Mouse (Mus musculus): ENCODE results near the gene Fam71e2.
A peak's percentile ranks its signal among the peaks of the same experiment; 100 is the strongest.

DNA sequence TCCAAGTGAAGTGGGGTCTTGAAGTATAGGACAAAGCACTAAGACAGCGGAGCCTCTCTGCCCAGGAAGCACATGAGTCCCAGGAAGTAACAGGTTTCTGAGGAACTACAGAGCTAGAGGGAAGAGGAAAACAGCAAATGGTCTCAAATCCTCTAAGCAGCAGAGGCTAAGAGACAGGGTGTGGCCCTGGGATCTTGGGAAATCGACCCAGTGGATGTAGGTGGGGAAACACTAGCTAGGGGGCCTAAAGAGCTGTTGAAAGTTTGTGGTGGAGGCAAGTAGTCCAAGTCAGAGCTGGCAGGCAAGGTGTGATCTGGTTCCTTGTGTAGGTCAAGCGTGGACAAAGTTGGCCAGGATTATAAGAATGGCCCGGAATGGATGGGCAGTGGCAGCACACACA is 22.8 kb downstream of the Fam71e2 start:
- no peak for TF ChIP-seq CTCF (IDR thresholded peaks at IDR 0.05; ENCODE audit: borderline replicate concordance, insufficient read depth, low read length)
- peak; percentile 39; the same call in 1 of the 2 replicates for TF ChIP-seq POLR2A (IDR thresholded peaks at IDR 0.05; ENCODE audit: low read depth, low read length)
